Mouse (Mus musculus) right cerebral cortex, postnatal 14 days (tissue): ENCODE results near the gene Uap1.

Experiments used
- DNase-seq: peaks from one replicate; pipeline ENCODE4 v3.0.0; 2022

The Uap1 gene

DNA sequence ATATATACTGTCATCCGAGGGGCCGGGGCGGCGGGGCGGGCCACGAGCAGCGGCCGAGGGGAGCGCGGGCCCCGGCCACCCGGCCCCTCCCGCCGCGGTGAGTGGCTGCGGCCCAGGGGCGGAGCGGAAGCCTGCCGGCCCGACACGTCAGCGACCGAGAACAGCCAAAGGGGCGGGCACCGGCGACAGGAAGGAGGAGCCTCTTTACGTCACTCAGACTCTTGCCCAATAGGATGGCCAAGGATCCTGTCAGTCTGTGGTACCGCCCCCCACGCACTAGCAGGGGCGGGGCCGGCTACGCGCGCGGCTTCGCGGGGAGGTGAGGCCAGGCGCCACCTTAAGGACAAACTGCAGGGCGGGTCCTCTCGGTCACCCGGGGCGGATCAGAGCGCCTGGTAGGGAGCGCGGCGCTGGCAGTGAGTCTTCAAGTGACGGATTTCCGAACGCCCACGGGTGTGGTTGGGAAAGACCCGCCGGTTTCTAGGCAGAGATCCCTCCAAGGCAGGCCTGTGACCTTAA is at the start of gene Uap1:
TSS of gene Uap1 (minus strand) at position 144 of the 519 bp plus-strand sequence.
- DNase-seq, result peak; percentile 91

DNA sequence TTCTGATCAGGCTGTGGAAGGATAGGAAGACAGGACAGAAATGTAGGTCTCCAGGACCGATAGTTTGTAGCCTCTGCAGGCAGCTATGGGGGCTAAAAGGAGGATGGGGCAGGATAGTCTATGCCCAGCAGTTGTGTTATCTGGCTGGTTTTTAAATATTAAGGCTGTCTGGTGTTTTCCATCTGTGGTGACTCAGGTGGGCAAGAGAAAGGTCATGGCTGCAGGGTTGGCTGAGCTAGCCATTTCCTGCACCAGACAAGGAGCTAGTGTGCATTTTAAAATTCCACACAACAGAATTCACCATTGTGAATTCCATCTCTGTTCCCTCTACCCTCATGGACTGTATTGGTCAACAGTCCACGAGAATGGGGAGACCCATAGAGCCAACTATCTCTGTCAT is 48.5 kb upstream of the Uap1 start:
- DNase-seq, result no peak

DNA sequence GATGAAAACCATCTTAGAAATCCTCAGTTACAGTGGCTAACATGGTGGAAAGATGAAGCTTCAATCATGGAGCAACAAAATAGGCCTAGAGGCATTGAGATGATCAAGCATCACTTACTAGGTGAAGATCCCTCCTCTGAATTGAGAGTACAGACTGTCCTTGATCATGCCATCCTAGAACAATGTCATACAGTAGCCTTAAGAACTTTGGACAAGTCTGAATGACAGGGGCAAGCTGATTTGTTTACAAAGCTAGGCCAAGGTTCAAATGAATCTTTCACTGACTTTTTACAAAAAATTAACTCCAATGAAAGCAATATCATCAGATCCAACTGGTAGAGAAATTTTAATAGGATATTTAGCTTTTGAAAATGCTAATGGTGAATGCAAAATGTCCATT is 45.6 kb upstream of the Uap1 start:
- no peak for DNase-seq

- no peak for DNase-seq
Observed at GRCm38 (mm10) chr1:170218091-170218884, 43.5 kb upstream of the Uap1 start.

GRCm38 (mm10) chr1:170215590-170215989 is 40.8 kb upstream of the Uap1 start:
- no peak for DNase-seq

DNA sequence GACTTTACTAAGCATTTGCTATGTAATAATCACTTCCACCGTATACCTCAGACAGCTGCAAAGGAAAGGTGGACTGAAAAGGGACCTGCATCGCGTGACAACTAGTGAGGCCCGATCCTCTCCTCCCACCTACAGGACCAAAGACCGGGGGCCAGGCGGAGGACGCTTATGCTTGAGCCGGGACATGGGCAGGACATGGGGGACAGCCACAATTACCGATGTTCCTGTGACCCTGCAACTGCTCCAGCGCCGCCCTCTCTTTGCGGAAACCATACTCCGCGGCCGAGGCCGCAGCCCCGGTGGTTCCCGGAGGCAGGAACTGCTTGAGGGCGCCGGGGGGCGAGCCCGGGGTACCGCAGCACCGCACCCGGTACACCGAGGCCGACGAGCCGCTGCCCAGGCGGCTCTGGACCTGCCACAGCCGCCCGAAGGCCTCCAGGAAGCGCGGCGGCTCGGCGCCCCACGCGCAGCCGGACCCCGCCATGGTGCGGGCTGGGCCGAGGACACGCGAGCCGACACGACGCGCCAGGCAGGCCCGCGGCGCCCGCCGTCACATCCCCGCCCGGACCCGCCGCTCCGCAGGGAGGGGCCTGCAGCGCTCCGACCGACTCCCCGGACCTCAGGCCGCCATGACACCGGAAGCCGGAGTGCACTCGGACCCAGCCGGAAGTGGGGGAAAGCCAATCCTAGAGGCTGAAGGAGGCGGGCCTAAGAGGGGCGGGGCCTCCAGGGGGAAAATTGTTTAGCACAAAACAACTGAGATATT is 40.2 kb upstream of the Uap1 start, which contains the start of gene Uhmk1:
TSS of gene Uhmk1 (minus strand) at position 641 of the 766 bp plus-strand sequence.
- DNase-seq, result peak; percentile 84

- DNase-seq, result no peak
Observed at GRCm38 (mm10) chr1:170214383-170214756, 39.6 kb upstream of the Uap1 start.

GRCm38 (mm10) chr1:170213181-170213879 is 38.6 kb upstream of the Uap1 start:
- no peak for DNase-seq

DNA sequence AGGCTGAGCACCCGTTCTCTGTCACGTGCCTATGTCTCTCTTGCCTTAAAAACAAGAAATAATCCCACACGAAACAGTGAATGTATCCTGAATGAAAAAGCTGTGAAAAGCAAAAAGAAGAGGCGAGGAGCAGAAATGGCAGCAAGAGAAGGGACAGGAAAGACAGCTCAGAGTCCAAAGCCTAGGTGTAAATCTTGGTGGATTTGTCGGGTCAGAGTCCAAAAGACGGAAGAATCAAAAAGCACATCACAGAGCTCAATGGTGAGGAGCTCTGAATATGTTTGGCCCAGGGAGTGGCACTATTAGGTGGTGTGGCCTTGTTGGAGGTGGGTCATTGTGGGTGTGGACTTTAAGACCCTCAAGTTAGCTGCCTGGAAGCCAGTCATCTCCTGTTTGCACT is 31.6 kb upstream of the Uap1 start:
- no peak for DNase-seq

GRCm38 (mm10) chr1:170200379-170200778 is 25.6 kb upstream of the Uap1 start:
- DNase-seq, result no peak

- DNase-seq, result no peak
Observed at GRCm38 (mm10) chr1:170196211-170196610, 21.5 kb upstream of the Uap1 start.

DNA sequence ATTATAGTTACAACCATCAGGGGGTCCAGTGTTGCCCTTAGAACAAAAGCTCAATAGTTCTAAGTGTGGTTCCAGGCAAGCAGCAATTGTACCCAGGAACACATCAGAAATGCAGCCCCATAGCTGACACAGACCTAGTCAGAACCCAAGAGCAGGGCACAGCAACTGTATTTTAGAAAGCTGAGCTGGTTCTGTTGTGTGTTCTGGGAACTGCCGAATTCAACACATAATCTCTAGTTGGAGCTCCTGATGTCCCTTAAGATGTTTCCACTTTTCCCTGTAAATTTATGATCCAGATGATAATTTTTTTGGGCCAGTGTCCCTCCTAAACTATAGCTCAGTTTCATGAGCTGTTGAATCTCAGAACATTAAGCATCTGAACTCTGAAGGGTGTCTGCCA is 17.2 kb upstream of the Uap1 start:
- DNase-seq, result no peak

GRCm38 (mm10) chr1:170190225-170190624 is 15.5 kb upstream of the Uap1 start:
- no peak for DNase-seq

GRCm38 (mm10) chr1:170188601-170189000 is 13.8 kb upstream of the Uap1 start:
- no peak for DNase-seq

DNA sequence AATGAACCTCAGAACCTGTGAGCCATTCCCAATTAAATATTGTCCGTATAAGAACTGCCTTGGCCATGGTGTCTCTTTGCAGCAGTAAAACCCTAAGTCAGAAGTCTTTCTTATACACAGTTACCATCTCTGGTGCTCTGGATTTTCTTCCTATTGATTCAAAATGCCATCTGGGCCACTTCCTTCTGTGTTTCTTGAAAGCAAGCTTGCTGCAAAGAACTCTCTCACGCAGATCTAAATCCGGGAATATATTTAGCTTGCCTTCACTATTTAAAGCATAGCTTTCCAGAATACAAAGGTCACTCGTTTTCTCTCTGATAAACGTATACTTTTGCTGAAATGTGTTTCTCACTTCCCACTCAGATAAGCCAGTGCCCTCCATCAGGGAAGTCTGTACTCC is 11.8 kb upstream of the Uap1 start:
- DNase-seq, result no peak

GRCm38 (mm10) chr1:170185137-170185536 is 10.4 kb upstream of the Uap1 start:
- DNase-seq, result no peak

DNA sequence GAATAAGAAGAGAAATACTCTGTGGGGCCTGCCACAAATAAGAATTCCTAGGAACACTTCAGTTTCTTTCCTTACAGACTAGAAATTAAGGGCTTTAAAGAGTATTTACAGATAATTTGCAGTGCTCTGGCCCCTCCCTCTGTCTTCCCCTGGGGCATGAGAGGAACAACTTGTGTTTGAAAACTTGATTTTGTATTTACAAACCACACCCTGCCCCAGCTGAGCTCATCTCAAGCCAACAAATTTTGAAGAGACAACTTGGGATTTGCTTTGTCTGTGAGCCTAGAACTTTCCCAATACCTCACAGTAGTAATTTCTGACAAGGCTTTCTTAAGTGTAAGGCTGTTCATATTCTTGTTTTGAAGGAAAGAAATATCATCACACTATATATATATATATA is 7.9 kb upstream of the Uap1 start:
- DNase-seq, result no peak

GRCm38 (mm10) chr1:170176661-170177239 is 2.0 kb upstream of the Uap1 start:
- no peak for DNase-seq

DNA sequence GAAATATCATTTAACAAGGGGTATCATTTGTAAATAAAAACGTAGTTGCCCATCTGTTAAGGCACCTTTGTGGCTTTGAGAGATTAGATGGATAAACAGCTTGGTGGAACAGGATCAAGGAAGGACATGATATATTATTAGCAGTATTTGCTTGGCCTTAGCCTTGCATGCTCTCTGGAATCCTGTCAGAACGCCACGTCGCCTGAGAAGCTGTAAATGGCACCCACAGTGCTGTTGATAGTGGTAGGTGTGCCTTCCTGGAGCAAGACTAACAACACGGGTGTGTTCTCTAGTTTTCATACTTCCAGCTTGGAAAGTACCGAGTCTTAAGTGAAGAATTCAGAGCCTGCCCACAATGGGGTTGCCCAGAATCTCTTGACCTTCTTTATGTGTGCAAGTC is 1.1 kb upstream of the Uap1 start:
- DNase-seq, result no peak

GRCm38 (mm10) chr1:170173991-170174813 is 555 bp downstream of the Uap1 start:
- no peak for DNase-seq

DNA sequence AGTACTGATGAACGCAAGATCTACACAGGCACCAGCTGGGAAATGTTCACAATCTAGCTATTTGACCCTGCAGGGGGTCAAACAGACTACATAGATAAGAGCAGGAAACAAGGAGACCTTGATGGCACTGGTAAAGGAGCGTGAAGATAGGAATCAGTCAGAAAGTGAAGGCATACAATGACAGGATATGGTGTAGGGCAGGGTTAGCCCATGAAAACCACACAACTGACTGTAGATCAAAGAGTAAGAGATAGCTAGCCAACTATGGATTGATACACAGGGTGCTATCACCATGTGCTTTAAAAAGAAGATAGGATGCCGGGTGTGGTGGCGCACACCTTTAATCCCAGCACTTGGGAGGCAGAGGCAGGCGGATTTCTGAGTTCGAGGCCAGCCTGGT is 7.0 kb downstream of the Uap1 start:
- DNase-seq, result no peak

GRCm38 (mm10) chr1:170164913-170165312 is 9.8 kb downstream of the Uap1 start:
- DNase-seq, result no peak
